Mouse (Mus musculus) liver, adult 2 months (tissue): ENCODE data around the gene Olfr91. TPM values are rescaled to one million over a fixed set of nuclear protein-coding genes. Genes with fewer than 3 reads are reported as not detected.

Experiments
- DNase-seq: peaks from one replicate; pipeline ENCODE4 v3.0.0-alpha.2; 2011; ENCODE audit warnings: low read depth, low spot score; ENCODE audit errors: extremely low read depth
- H3K27ac ChIP-seq: fragments of 200-500 bp; replicated peaks from 2 replicates; pipeline ENCODE4 v1.5.1; 2012; ENCODE audit warnings: low read depth, mild to moderate bottlenecking, control low read depth, inconsistent platforms, low read length; ENCODE audit not compliant: insufficient read depth
- H3K27me3 ChIP-seq: fragments of 200-500 bp; 2 replicates; pipeline ENCODE4 v1.6.1; 2012; ENCODE audit warnings: mild to moderate bottlenecking, moderate library complexity, low read length, inconsistent platforms; ENCODE audit not compliant: control insufficient read depth, insufficient read depth
- H3K36me3 ChIP-seq: fragments of 200-500 bp; 2 replicates; pipeline ENCODE4 v1.6.1; 2012; ENCODE audit warnings: low read length, inconsistent platforms; ENCODE audit not compliant: control insufficient read depth, insufficient read depth
- H3K4me1 ChIP-seq: fragments of 200-500 bp; 2 replicates; pipeline ENCODE4 v1.6.1; 2011; ENCODE audit warnings: low read length; ENCODE audit not compliant: control insufficient read depth, insufficient read depth
- H3K4me3 ChIP-seq: fragments of 200-500 bp; 2 replicates; pipeline ENCODE4 v1.5.1; 2011; ENCODE audit warnings: low read depth, mild to moderate bottlenecking, control low read depth, low read length, moderate library complexity; ENCODE audit not compliant: insufficient read depth
- H3K79me2 ChIP-seq: fragments of 200-500 bp; 2 replicates; pipeline ENCODE4 v1.6.1; 2012; ENCODE audit warnings: inconsistent platforms, mild to moderate bottlenecking, low read length, moderate library complexity; ENCODE audit not compliant: control insufficient read depth, insufficient read depth
- H3K9ac ChIP-seq: fragments of 200-500 bp; 2 replicates; pipeline ENCODE4 v1.6.1; 2012; ENCODE audit warnings: low read depth, mild to moderate bottlenecking, control low read depth, inconsistent platforms, low read length
- CTCF ChIP-seq: fragments of 200-500 bp; IDR thresholded peaks from 2 replicates; pipeline ENCODE4 v1.5.1; 2011; ENCODE audit warnings: low read depth, low read length, control low read depth
- POLR2A ChIP-seq: fragments of 200-500 bp; IDR thresholded peaks from 2 replicates; pipeline ENCODE4 v1.6.1; 2011; ENCODE audit warnings: low read length, control low read depth; ENCODE audit not compliant: insufficient read depth; ENCODE audit errors: extremely low read depth
- WGBS: fragments of 180-500 bp; shearing (Covaris S2); methylation state at CpG from one replicate; pipeline ENCODE4 v1.1.7; 2018; 5-methylcytosine and 5-hydroxymethylcytosine counted together
- polyA plus RNA-seq: library from polyadenylated mRNA; depleted of rRNA; stranded (reverse); fragments of >200 nt; gene quantifications from 2 replicates; pipeline ENCODE4 v1.2.3, GENCODE M21; 2012; rRNA removed
- total RNA-seq: library from RNA; depleted of rRNA; stranded (reverse); fragments of >200 nt; gene quantifications from 2 replicates; pipeline ENCODE4 v1.2.3, GENCODE M21; 2014; rRNA removed

Gene Olfr91
- total and polyA plus RNA-seq, 2 experiments: not detected

DNA sequence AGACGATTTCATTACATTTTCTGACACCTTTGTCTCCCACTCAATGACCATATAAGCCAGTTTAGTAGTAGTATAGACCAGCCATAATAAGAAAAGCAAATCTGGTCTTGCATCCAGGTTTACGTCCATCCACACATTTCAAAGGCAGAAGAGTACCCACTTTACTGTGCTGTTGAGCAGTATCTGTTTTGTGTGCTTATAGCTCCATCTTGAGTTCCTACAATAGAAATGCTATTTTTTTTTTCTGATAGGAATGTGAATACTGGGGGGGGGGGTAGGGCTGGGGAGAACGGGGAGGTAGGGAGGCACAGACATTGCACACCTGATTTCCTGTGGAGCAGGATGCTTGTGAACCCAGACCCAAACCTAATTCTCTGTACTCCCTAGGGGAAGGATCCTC lies 50.1 kb downstream of the Olfr91 start:
- Histone ChIP-seq H3K36me3 (no peaks in the 10 kb centered on the region), H3K79me2 (no peaks in the 10 kb centered on the region), H3K4me3 (no peak overlapping the region), H3K27me3 (peaks cover 33% of the 10 kb centered on the region), H3K4me1 (peaks cover 8% of the 10 kb centered on the region), H3K27ac (no peak overlapping the region), H3K9ac (no peak overlapping the region)
- TF ChIP-seq CTCF (peak; percentile 18; the same call in 1 of the 2 replicates), POLR2A (no peak)
- WGBS: 32% methylated on average over 3 of the region's 3 CpGs
- peak; percentile 24 for DNase-seq

DNA sequence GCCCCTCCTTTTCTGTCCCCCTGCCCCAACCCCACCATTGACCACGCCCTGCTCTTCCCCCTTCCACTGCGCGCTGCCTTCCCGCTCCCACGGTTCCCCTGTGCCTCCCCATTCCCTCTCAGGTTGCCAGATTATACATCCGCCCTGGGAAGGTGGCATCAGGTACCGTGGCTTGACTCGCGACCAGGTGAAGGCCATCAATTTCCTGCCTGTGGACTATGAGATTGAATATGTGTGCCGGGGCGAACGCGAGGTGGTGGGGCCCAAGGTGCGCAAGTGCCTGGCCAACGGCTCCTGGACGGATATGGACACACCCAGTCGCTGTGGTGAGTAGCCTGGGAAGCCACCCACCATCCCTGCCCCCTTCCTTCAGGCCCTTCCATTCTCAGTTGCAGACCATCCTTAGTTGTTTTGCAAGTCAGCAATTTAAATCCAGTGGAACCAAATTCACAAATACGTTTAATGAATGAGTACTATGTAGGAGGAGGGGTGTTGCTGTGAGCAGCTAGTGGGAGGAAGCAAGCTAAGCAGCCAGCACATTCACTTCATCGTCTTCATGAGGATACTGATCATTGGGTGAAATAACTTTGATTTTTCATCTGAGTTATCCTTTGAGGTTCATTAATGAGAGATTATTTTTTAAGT lies 50.6 kb downstream of the Olfr91 start:
- H3K4me3 ChIP-seq: no peak overlapping the region
- no peaks in the 10 kb centered on the region for H3K79me2 ChIP-seq
- DNase-seq: no peak
- H3K4me1 ChIP-seq: peaks cover 8% of the 10 kb centered on the region
- H3K36me3 ChIP-seq: no peaks in the 10 kb centered on the region
- TF ChIP-seq CTCF (no peak), POLR2A (no peak)
- H3K27ac ChIP-seq: no peak overlapping the region
- WGBS: 37% methylated on average over 19 of the region's 19 CpGs
- H3K27me3 ChIP-seq: peaks cover 33% of the 10 kb centered on the region
- no peak overlapping the region for H3K9ac ChIP-seq

DNA sequence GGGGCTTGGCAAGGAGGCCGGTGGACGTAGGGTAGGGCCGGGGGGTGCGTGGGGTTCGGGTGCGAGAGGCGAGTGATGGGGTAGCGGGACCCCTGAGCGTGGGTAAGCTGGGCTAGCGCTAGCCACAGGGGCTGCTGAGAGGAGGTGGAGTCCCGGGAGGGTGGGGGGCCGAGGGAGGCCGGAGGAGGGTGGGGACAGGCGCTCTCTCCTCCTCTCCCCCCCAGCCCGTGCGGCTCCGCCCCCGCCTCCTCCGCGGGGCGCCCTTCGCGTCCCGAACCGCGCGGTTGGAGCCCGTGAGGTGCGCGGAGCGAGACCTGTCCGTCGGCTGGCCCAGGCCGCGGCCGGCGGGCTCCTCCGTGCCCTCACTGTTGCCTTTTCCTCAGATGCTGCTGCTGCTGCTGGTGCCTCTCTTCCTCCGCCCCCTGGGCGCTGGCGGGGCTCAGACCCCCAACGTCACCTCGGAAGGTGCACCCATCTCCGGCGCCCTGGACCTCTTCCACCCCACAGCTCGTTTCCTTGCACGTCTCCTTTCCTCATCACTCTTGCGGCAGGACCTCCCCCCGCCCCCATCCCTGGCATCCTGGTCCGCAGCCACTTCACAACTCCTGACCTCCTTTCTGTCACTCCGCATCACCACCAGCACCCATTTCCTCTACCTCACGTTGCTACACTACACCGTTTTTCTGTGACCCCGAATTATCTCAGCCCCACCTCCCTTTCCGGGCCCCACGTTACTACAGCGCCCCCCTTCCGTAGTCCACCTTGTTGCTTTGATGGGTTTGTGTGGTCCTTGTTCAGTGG lies 51.6 kb downstream of the Olfr91 start:
- Histone ChIP-seq H3K27me3 (peaks cover 33% of the 10 kb centered on the region), H3K79me2 (no peaks in the 10 kb centered on the region), H3K9ac (peak overlapping the region; percentile 79), H3K36me3 (no peaks in the 10 kb centered on the region), H3K27ac (no peak overlapping the region), H3K4me3 (peak overlapping the region; percentile 68), H3K4me1 (peaks cover 8% of the 10 kb centered on the region)
- 4% methylated on average over 49 of the region's 58 CpGs for WGBS
- DNase-seq: no peak
- TF ChIP-seq POLR2A (no peak), CTCF (no peak)

DNA sequence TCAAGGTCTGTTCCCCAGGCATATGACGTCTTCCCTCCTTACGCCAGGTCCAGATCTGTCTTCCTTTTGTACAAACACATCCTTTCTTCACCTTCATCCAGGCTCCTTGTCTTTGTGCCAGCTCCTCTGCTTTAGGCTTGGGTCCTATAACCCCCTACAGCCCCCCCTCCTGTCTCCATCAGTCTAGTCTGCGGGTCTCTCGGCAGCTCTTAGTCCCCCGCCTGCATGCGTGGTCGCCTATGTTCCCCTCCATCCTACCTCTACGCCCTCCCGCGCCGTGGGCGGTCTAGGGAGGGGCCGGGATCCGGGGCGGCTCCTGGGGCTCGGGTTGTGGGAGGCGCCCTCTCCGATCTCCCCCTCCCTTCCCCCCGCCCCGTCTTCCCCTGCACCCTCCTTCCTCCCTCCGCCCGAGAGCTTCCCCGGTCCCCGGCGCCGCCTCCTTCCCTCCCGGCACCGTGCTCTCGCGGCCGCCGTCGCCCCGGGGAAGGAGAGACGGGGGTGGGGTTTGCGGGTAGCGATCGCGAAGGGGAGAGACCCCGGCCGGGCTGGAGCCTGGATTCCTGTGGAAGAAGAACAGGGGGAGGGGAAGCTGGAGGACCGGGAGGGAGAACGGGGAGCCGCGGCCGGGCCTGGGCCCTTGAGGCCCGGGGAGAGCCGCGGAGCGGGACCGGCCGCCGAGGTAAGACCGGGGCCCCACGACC lies 52.3 kb downstream of the Olfr91 start, which contains the start of gene Gabbr1:
TSS of gene Gabbr1 (plus strand) at position 356 of the 701 bp plus-strand sequence.
- DNase-seq: no peak
- TF ChIP-seq CTCF (no peak), POLR2A (0 out of 2 replicates have a peak, but pooled peaks have one; percentile 4)
- WGBS: 4% methylated on average over 43 of the region's 55 CpGs

DNA sequence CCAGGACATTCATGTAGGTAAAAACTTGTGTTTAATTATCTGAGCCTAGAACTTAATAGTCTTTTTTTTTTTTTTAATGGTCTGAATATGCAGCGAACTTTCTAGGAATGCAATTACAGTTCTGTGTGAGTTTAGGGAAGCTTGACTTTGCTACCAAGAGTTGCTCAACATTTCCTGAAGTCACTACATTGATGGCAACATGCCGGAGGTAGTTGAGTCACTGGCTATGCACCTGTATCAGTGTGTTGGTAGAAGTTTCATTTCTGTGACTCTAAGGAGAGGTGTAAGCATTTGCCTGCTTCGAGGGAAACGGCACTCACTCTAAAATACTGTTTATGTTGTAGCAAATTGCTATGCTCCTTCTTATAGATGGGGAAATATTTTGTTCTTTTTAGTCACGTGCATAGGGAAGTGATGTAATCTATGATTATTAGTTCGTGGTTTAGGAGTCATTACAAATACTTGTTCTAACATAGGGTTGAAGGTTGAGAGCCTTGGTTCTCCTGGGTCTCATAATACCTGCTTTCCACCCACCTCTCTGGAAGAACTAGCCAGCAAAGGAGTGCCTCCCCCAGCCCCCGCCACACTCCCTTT lies 53.3 kb downstream of the Olfr91 start:
- H3K36me3 ChIP-seq: no peaks in the 10 kb centered on the region
- peaks cover 16% of the 10 kb centered on the region for H3K27me3 ChIP-seq
- H3K79me2 ChIP-seq: no peaks in the 10 kb centered on the region
- no peak overlapping the region for H3K27ac ChIP-seq
- 52% methylated on average over 7 of the region's 7 CpGs for WGBS
- no peak for TF ChIP-seq CTCF
- no peak for TF ChIP-seq POLR2A
- peaks cover 6% of the 10 kb centered on the region for H3K4me1 ChIP-seq
- peak; percentile 53 for DNase-seq
- no peak overlapping the region for H3K9ac ChIP-seq
- no peak overlapping the region for H3K4me3 ChIP-seq

More for the DNA sequence above, 52.3 kb downstream of the Olfr91 start, which contains the start of gene Gabbr1:
- Histone ChIP-seq H3K4me1 (peaks cover 8% of the 10 kb centered on the region), H3K4me3 (peak within 1 kb of the TSS; percentile 68), H3K79me2 (no peaks in the 10 kb centered on the region), H3K36me3 (no peaks in the 10 kb centered on the region), H3K27me3 (peaks cover 27% of the 10 kb centered on the region), H3K9ac (peak within 1 kb of the TSS; percentile 79), H3K27ac (no peak within 1 kb of the TSS)

Other genes with a start within 250 kb of the Olfr91 start
- not detected in 2 replicates for gene Trim15, start 231.1 kb downstream of the Olfr91 start, total RNA-seq
- not detected in 2 replicates for gene Trim15, start 231.1 kb downstream of the Olfr91 start, polyA plus RNA-seq
- gene Trim10, start 228.7 kb downstream of the Olfr91 start, total RNA-seq: 0.07 TPM in 1 of 2 replicates, not detected in the other
- gene Trim10, start 228.7 kb downstream of the Olfr91 start, polyA plus RNA-seq: not detected in 2 replicates
- not detected in 2 replicates for gene Trim40, start 208.2 kb downstream of the Olfr91 start, total RNA-seq
- gene Trim40, start 208.2 kb downstream of the Olfr91 start, polyA plus RNA-seq: 0.05 TPM in 1 of 2 replicates, not detected in the other
- gene Trim31, start 200.2 kb downstream of the Olfr91 start, total RNA-seq: not detected in 2 replicates
- not detected in 2 replicates for gene Trim31, start 200.2 kb downstream of the Olfr91 start, polyA plus RNA-seq
- 3.5 and 4.4 TPM in 2 replicates for gene Rnf39, start 155.4 kb downstream of the Olfr91 start, total RNA-seq
- gene Rnf39, start 155.4 kb downstream of the Olfr91 start, polyA plus RNA-seq: 8.8 and 11.9 TPM in 2 replicates
- 24.2 and 26.6 TPM in 2 replicates for gene Ppp1r11, start 146.5 kb downstream of the Olfr91 start, total RNA-seq
- 36.8 and 37.7 TPM in 2 replicates for gene Ppp1r11, start 146.5 kb downstream of the Olfr91 start, polyA plus RNA-seq
- gene Znrd1, start 139.7 kb downstream of the Olfr91 start, total RNA-seq: 14.2 and 14.8 TPM in 2 replicates
- 12.3 and 13.7 TPM in 2 replicates for gene Znrd1, start 139.7 kb downstream of the Olfr91 start, polyA plus RNA-seq
- gene Znrd1as, start 139.7 kb downstream of the Olfr91 start, total RNA-seq: 9.6 and 11.9 TPM in 2 replicates
- 2.5 and 2.6 TPM in 2 replicates for gene Znrd1as, start 139.7 kb downstream of the Olfr91 start, polyA plus RNA-seq
- gene 2410137M14Rik, start 117.0 kb downstream of the Olfr91 start, total RNA-seq: not detected in 2 replicates
- not detected in 2 replicates for gene 2410137M14Rik, start 117.0 kb downstream of the Olfr91 start, polyA plus RNA-seq
- not detected in 2 replicates for gene H2-M5, start 108.7 kb downstream of the Olfr91 start, total RNA-seq
- gene H2-M5, start 108.7 kb downstream of the Olfr91 start, polyA plus RNA-seq: not detected in 2 replicates
- 0.65 and 1.0 TPM in 2 replicates for gene Zfp57, start 97.1 kb downstream of the Olfr91 start, total RNA-seq
- 0.26 and 0.59 TPM in 2 replicates for gene Zfp57, start 97.1 kb downstream of the Olfr91 start, polyA plus RNA-seq
- gene Mog, start 74.9 kb downstream of the Olfr91 start, total RNA-seq: not detected in 2 replicates
- not detected in 2 replicates for gene Mog, start 74.9 kb downstream of the Olfr91 start, polyA plus RNA-seq
- 1.2 and 1.9 TPM in 2 replicates for gene Gabbr1, start 52.3 kb downstream of the Olfr91 start, total RNA-seq
- 1.4 and 3.2 TPM in 2 replicates for gene Gabbr1, start 52.3 kb downstream of the Olfr91 start, polyA plus RNA-seq
- not detected in 2 replicates for gene Olfr90, start 9.8 kb downstream of the Olfr91 start, total RNA-seq
- gene Olfr90, start 9.8 kb downstream of the Olfr91 start, polyA plus RNA-seq: not detected in 2 replicates
- gene Olfr92, start 21.8 kb upstream of the Olfr91 start, total RNA-seq: not detected in 2 replicates
- gene Olfr92, start 21.8 kb upstream of the Olfr91 start, polyA plus RNA-seq: not detected in 2 replicates
- gene Olfr93, start 63.2 kb upstream of the Olfr91 start, total RNA-seq: not detected in 2 replicates
- not detected in 2 replicates for gene Olfr93, start 63.2 kb upstream of the Olfr91 start, polyA plus RNA-seq
- gene Ubd, start 95.6 kb upstream of the Olfr91 start, total RNA-seq: 0.46 and 0.47 TPM in 2 replicates
- gene Ubd, start 95.6 kb upstream of the Olfr91 start, polyA plus RNA-seq: 0.22 TPM in 1 of 2 replicates, not detected in the other
- gene Olfr94, start 102.7 kb upstream of the Olfr91 start, total RNA-seq: not detected in 2 replicates
- not detected in 2 replicates for gene Olfr94, start 102.7 kb upstream of the Olfr91 start, polyA plus RNA-seq
- not detected in 2 replicates for gene Olfr95, start 114.8 kb upstream of the Olfr91 start, total RNA-seq
- not detected in 2 replicates for gene Olfr95, start 114.8 kb upstream of the Olfr91 start, polyA plus RNA-seq
- gene Olfr96, start 121.9 kb upstream of the Olfr91 start, total RNA-seq: not detected in 2 replicates
- not detected in 2 replicates for gene Olfr96, start 121.9 kb upstream of the Olfr91 start, polyA plus RNA-seq
- not detected in 2 replicates for gene Olfr97, start 139.1 kb upstream of the Olfr91 start, total RNA-seq
- not detected in 2 replicates for gene Olfr97, start 139.1 kb upstream of the Olfr91 start, polyA plus RNA-seq
- gene Olfr98, start 165.5 kb upstream of the Olfr91 start, total RNA-seq: not detected in 2 replicates
- not detected in 2 replicates for gene Olfr98, start 165.5 kb upstream of the Olfr91 start, polyA plus RNA-seq
- 4.4 and 4.5 TPM in 2 replicates for gene H2-M3, start 171.9 kb upstream of the Olfr91 start, total RNA-seq
- gene H2-M3, start 171.9 kb upstream of the Olfr91 start, polyA plus RNA-seq: 1.7 and 3.3 TPM in 2 replicates
- gene Olfr99, start 185.2 kb upstream of the Olfr91 start, total RNA-seq: not detected in 2 replicates
- gene Olfr99, start 185.2 kb upstream of the Olfr91 start, polyA plus RNA-seq: not detected in 2 replicates
- not detected in 2 replicates for gene Olfr101, start 206.0 kb upstream of the Olfr91 start, total RNA-seq
- gene Olfr101, start 206.0 kb upstream of the Olfr91 start, polyA plus RNA-seq: not detected in 2 replicates
- gene Olfr102, start 218.8 kb upstream of the Olfr91 start, total RNA-seq: not detected in 2 replicates
- not detected in 2 replicates for gene Olfr102, start 218.8 kb upstream of the Olfr91 start, polyA plus RNA-seq
- not detected in 2 replicates for gene Olfr103, start 241.4 kb upstream of the Olfr91 start, total RNA-seq
- not detected in 2 replicates for gene Olfr103, start 241.4 kb upstream of the Olfr91 start, polyA plus RNA-seq